Mouse (Mus musculus): ENCODE results near the gene Gm20604. TPM values are rescaled to one million over a fixed set of nuclear protein-coding genes. Genes with fewer than 3 reads are reported as not detected.

Gm20604 gene
- total RNA-seq, 1 experiment: 10.1 TPM

DNA sequence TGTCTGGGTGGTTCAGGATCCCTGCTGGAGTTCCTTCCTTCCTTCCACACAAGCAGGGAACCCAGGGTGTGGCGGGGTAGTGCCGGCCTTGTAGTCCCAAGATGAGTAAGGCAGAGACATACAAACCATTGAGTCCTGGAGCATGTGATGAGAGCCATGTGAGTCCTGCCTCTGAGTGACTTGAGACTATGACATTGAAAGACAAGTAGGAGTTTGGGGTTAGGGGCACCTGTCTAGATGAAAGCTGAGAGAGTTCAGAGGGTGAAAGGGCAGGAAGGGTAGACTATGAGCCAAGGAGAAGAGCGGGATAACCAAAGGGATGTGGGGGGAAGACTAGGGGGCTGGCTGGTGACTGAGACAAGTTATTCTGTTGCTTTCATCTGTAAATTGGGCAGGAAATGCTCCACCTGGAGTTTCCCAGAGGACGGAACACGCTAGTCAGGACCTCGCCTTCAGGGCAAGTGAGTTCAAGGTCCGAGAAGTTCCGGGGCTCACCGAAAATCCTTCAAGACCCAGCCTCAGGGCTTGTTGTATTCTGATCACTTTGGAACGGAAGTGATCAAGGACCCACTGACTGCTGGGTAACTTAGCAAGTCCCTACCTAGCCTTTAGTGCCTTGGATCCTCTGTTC lies 51.5 kb downstream of the Gm20604 start:
- in situ Hi-C loops (cut with MboI; ENCODE audit: low sequenced_read_pairs in 2 of 2, unreplicated experiment in 2 of 2): no loop called here
- TF ChIP-seq HCFC1 (IDR thresholded peaks at IDR 0.05; ENCODE audit: borderline replicate concordance, insufficient read depth, low read length): no peak
- peak; percentile 83 for DNase-seq (ENCODE audit: low read depth, low spot score)

DNA sequence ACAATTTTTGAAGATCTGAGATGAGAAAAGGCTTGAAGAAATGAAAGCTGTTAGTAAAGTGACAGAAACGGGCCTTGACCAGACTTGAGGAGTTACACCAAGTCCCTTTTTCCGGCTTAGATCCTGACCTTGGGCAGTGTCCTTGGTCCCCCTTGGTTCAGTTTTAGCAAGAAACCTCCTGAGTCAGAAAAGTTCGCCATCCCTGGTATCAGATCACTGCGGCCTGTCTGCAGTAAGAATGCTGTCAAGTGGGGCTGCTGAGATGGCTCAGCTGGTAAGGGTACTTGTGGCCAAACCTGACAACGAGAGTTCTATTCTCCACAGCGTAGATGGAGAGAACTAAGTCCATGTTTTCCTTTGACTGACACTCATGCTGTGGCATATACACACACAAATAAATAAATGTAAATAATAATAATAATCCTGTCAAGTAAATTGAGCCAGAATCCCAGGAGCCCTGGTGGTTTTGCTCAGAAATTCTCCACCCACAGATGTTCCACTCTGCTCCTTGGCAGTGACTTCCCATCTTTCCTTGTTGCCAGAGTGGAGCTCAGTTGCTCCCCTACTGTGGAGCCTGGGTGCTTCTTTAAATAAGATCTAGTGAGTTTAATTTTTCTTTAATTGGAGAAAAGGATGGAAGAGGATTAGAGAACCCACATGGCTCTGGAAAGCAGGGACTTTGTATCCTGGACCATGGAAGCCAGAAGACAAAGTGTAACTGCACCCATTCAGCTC lies 52.4 kb downstream of the Gm20604 start:
- H3K4me3 ChIP-seq (ENCODE audit: insufficient read depth in 1 of 2, low read depth in 1 of 2, low read length in 2 of 2, poor library complexity in 1 of 2, severe bottlenecking in 1 of 2): peak overlapping the region; percentile 73 to 92; a peak in 2 of 4 replicates
- H3K4me1 ChIP-seq (ENCODE audit: control insufficient read depth in 2 of 2, insufficient read depth in 2 of 2, low read length in 2 of 2, poor library complexity in 1 of 2): peaks cover 3 to 40% of the 10 kb centered on the region in 2 experiments; a peak in 3 of 4 replicates
- TF ChIP-seq ZNF384 (IDR thresholded peaks at IDR 0.05; ENCODE audit: low read depth, low read length) (no peak), MAFK (IDR thresholded peaks at IDR 0.05; ENCODE audit: insufficient read depth, low read depth, low read length) (no peak), CHD2 (IDR thresholded peaks at IDR 0.05; ENCODE audit: low read depth, low read length) (no peak), ZC3H11A (IDR thresholded peaks at IDR 0.05; ENCODE audit: borderline replicate concordance, low read depth, low read length) (no peak), HCFC1 (IDR thresholded peaks at IDR 0.05; ENCODE audit: borderline replicate concordance, insufficient read depth, low read length) (no peak)
- in situ Hi-C loops (cut with MboI; ENCODE audit: low sequenced_read_pairs in 2 of 2, unreplicated experiment in 2 of 2): no loop called here
- no peaks in the 10 kb centered on the region for H3K36me3 ChIP-seq (ENCODE audit: control insufficient read depth, insufficient read depth, low read length, poor library complexity, severe bottlenecking)
- DNase-seq (ENCODE audit: low read depth, low spot score): no peak
- no peaks in the 10 kb centered on the region for H3K9me3 ChIP-seq (ENCODE audit: control insufficient read depth, insufficient read depth, low read depth, low read length)
- H3K9ac ChIP-seq (ENCODE audit: insufficient read depth, low read depth, low read length, poor library complexity, severe bottlenecking): peak overlapping the region; percentile 49; the same call in 1 of the 2 replicates
- peak overlapping the region; percentile 83 for H3K27ac ChIP-seq (ENCODE audit: insufficient read depth, low read depth, low read length, poor library complexity, severe bottlenecking)

More for the DNA sequence above, 51.5 kb downstream of the Gm20604 start:
- no peak overlapping the region for H3K4me3 ChIP-seq (ENCODE audit: insufficient read depth in 1 of 2, low read depth in 1 of 2, low read length in 2 of 2, poor library complexity in 1 of 2, severe bottlenecking in 1 of 2)
- no peaks in the 10 kb centered on the region for H3K9me3 ChIP-seq (ENCODE audit: control insufficient read depth, insufficient read depth, low read depth, low read length)
- H3K36me3 ChIP-seq (ENCODE audit: control insufficient read depth, insufficient read depth, low read length, poor library complexity, severe bottlenecking): no peaks in the 10 kb centered on the region
- H3K4me1 ChIP-seq (ENCODE audit: control insufficient read depth in 2 of 2, insufficient read depth in 2 of 2, low read length in 2 of 2, poor library complexity in 1 of 2): peaks cover 1 to 33% of the 10 kb centered on the region in 2 experiments; a peak in 3 of 4 replicates
- H3K9ac ChIP-seq (ENCODE audit: insufficient read depth, low read depth, low read length, poor library complexity, severe bottlenecking): peak overlapping the region; percentile 49; the same call in 1 of the 2 replicates
- H3K27ac ChIP-seq (ENCODE audit: insufficient read depth, low read depth, low read length, poor library complexity, severe bottlenecking): peak overlapping the region; percentile 83

DNA sequence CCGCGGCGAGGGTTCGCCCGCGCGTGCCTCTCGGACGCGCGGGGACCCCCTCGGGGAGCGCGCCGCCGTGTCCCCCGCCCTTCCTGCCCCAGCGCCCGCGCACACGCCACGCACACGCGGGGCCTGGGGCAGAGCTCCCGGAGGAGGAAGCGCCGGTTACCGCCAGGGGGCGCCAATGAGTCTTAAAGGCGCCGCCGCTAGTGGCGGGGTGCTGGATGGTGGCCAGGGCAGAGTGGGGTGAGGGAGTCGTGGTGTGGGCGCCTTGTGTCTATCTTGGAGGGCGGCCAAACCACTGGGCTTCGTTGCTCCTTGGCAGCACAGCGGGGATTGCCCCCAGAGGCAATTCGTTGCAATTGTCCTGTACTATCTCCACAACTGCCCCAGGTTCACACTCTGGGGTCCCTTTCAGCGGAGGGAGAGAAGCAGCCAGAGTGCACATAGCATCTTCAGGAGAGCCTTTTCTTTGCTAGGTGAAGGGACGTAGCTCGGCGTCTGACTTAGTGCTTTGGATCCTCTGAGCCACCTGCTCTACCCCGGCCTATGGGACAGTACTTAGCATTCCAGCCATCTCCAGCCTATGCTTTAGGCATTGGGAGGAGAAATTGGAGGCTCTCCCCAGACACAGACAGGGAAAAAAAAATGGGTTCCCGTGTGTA lies 53.1 kb downstream of the Gm20604 start:
- Histone ChIP-seq H3K9ac (ENCODE audit: insufficient read depth, low read depth, low read length, poor library complexity, severe bottlenecking) (peak overlapping the region; percentile 86), H3K9me3 (ENCODE audit: control insufficient read depth, insufficient read depth, low read depth, low read length) (no peaks in the 10 kb centered on the region), H3K27ac (ENCODE audit: insufficient read depth, low read depth, low read length, poor library complexity, severe bottlenecking) (peak overlapping the region; percentile 76), H3K4me3 (ENCODE audit: insufficient read depth in 1 of 2, low read depth in 1 of 2, low read length in 2 of 2, poor library complexity in 1 of 2, severe bottlenecking in 1 of 2) (peak overlapping the region; percentile 73 to 92), H3K36me3 (ENCODE audit: control insufficient read depth, insufficient read depth, low read length, poor library complexity, severe bottlenecking) (no peaks in the 10 kb centered on the region), H3K4me1 (ENCODE audit: control insufficient read depth in 2 of 2, insufficient read depth in 2 of 2, low read length in 2 of 2, poor library complexity in 1 of 2) (peaks cover 8 to 38% of the 10 kb centered on the region in 2 experiments)
- in situ Hi-C loops (cut with MboI; ENCODE audit: low sequenced_read_pairs in 2 of 2, unreplicated experiment in 2 of 2): no loop called here
- TF ChIP-seq MAFK (IDR thresholded peaks at IDR 0.05; ENCODE audit: insufficient read depth, low read depth, low read length): no peak
- no peak for TF ChIP-seq CHD2 (IDR thresholded peaks at IDR 0.05; ENCODE audit: low read depth, low read length)
- no peak for TF ChIP-seq HCFC1 (IDR thresholded peaks at IDR 0.05; ENCODE audit: borderline replicate concordance, insufficient read depth, low read length)
- DNase-seq (ENCODE audit: low read depth, low spot score): peak; percentile 60

DNA sequence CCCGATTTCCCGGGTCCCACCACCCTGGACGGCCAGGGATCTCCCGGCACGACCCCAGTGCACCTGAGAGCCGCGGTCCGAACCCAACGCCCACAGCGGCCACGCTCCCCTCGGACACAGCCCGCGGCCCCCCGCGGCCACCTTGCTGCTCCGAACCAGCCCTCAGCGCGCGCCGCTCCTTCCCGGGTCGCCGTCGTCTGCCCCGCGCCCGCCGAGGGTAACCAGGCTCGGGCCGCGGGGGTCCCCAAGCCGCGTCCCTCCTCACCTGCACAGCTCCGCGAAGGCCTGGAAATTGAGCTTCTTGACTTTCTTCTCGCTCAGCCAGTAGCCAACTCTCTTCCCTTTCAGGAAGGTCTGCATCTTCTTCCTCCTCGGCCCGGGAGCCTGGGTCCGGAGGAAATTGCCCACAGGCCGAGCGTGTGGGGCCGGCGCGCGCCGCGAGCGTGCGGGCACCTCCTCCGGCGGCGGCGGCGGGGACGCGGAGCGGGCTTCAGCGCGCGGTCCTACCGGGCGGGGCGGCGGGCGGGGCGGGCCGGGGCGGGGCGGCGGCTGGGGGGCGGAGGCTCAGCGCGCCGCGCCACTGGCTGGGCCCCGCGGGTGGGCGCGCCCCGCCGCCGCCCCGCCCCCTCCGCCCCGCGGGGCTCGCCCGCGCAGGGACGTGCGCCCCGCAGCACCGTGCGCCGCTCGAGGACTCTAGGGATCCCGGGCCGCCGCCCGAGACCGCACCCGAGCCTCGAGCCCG lies 53.8 kb downstream of the Gm20604 start, which contains the start of gene Itpk1:
Gene Itpk1, minus strand, starts transcription at position 474 of the 742 bp plus-strand sequence.
- in situ Hi-C loops (cut with MboI; ENCODE audit: low sequenced_read_pairs in 2 of 2, unreplicated experiment in 2 of 2): no loop called here
- Histone ChIP-seq H3K9me3 (ENCODE audit: control insufficient read depth, insufficient read depth, low read depth, low read length) (no peaks in the 10 kb centered on the region), H3K9ac (ENCODE audit: insufficient read depth, low read depth, low read length, poor library complexity, severe bottlenecking) (peak within 1 kb of the TSS; percentile 86), H3K27ac (ENCODE audit: insufficient read depth, low read depth, low read length, poor library complexity, severe bottlenecking) (peak within 1 kb of the TSS; percentile 76), H3K4me3 (ENCODE audit: insufficient read depth in 1 of 2, low read depth in 1 of 2, low read length in 2 of 2, poor library complexity in 1 of 2, severe bottlenecking in 1 of 2) (peak within 1 kb of the TSS; percentile 92 to 96), H3K36me3 (ENCODE audit: control insufficient read depth, insufficient read depth, low read length, poor library complexity, severe bottlenecking) (no peaks in the 10 kb centered on the region), H3K4me1 (ENCODE audit: control insufficient read depth in 2 of 2, insufficient read depth in 2 of 2, low read length in 2 of 2, poor library complexity in 1 of 2) (peaks cover 8 to 42% of the 10 kb centered on the region in 2 experiments)
- no peak for TF ChIP-seq CHD2 (IDR thresholded peaks at IDR 0.05; ENCODE audit: low read depth, low read length)
- TF ChIP-seq ZNF384 (IDR thresholded peaks at IDR 0.05; ENCODE audit: low read depth, low read length): no peak
- peak; percentile 23; the same call in 1 of the 2 replicates for TF ChIP-seq HCFC1 (IDR thresholded peaks at IDR 0.05; ENCODE audit: borderline replicate concordance, insufficient read depth, low read length)
- no peak for TF ChIP-seq ZC3H11A (IDR thresholded peaks at IDR 0.05; ENCODE audit: borderline replicate concordance, low read depth, low read length)
- no peak for TF ChIP-seq MAFK (IDR thresholded peaks at IDR 0.05; ENCODE audit: insufficient read depth, low read depth, low read length)
- no peak for DNase-seq (ENCODE audit: low read depth, low spot score)
